In genomic region chr3:68570319-68570718, GRCm38 (mm10) we compare ENCODE assay signal across 33 mouse cellular contexts.
DNase-seq lines count a peak whose midpoint lies in the region; ATAC-seq and TF ChIP-seq lines count a peak whose summit lies in the region.
"Had no signal": no experiment of that assay in that cellular context is flagged by ENCODE, and none has a peak within 500 bp of the region (broad histone marks: within the 10 kb centered on the region; RNA-seq: fewer than 3 reads in every experiment).

No protein-coding gene starts in this region.

- no peak overlapping the region for H3K4me2 ChIP-seq in intestine, embryonic 14.5 days (ENCODE audit: low read length)
- no peak overlapping the region for H3K4me2 ChIP-seq in intestine, postnatal 0 days (replicated peaks; ENCODE audit: low read depth)
- no peak overlapping the region for H3K4me2 ChIP-seq in lung, postnatal 0 days (replicated peaks; ENCODE audit: low read depth, low read length)
- no peak overlapping the region for H3K4me2 ChIP-seq in stomach, embryonic 15.5 days
- no peak overlapping the region for H3K4me2 ChIP-seq in stomach, postnatal 0 days (replicated peaks; ENCODE audit: low read depth)
- H3K4me2 ChIP-seq: embryonic facial prominence, embryonic 13.5 days; forebrain, embryonic 12.5 days; forebrain, embryonic 15.5 days; heart, embryonic 12.5 days; heart, embryonic 15.5 days; hindbrain, embryonic 13.5 days had no signal

- TF ChIP-seq EP300 in lung, postnatal 0 days (IDR thresholded peaks at IDR 0.05): peak; percentile 58
- no peak for TF ChIP-seq EP300 in stomach, postnatal 0 days (optimal IDR thresholded peaks at IDR 0.05)

- H3K4me1 ChIP-seq in intestine, embryonic 14.5 days (replicated peaks; ENCODE audit: control insufficient read depth, insufficient read depth, low read length): peaks cover 12% of the 10 kb centered on the region
- H3K4me1 ChIP-seq in intestine, postnatal 0 days (replicated peaks; ENCODE audit: control insufficient read depth, insufficient read depth, low read length): no peaks in the 10 kb centered on the region
- peaks cover 13% of the 10 kb centered on the region for H3K4me1 ChIP-seq in lung, postnatal 0 days (ENCODE audit: insufficient read depth, low read depth, low read length)
- H3K4me1 ChIP-seq in lung, adult 2 months (ENCODE audit: control insufficient read depth, insufficient read depth, low read length): peaks cover 6% of the 10 kb centered on the region
- H3K4me1 ChIP-seq in stomach, embryonic 15.5 days: peaks cover 7% of the 10 kb centered on the region
- 0 out of 2 replicates have a peak, but pooled peaks cover 3% of the 10 kb centered on the region for H3K4me1 ChIP-seq in stomach, postnatal 0 days (replicated peaks; ENCODE audit: control insufficient read depth, insufficient read depth)

- no peak for TF ChIP-seq CTCF in intestine, postnatal 0 days (IDR thresholded peaks at IDR 0.05; ENCODE audit: low read depth)
- TF ChIP-seq CTCF in lung, postnatal 0 days (IDR thresholded peaks at IDR 0.05): no peak
- no peak for TF ChIP-seq CTCF in lung, adult 2 months (IDR thresholded peaks at IDR 0.05; ENCODE audit: insufficient read depth, low read length)
- TF ChIP-seq CTCF in stomach, postnatal 0 days (IDR thresholded peaks at IDR 0.05; ENCODE audit: low read depth): no peak

- no peaks in the 10 kb centered on the region for H3K27me3 ChIP-seq in intestine, embryonic 14.5 days (replicated peaks; ENCODE audit: control insufficient read depth, insufficient read depth, low read length)
- no peaks in the 10 kb centered on the region for H3K27me3 ChIP-seq in intestine, postnatal 0 days (replicated peaks; ENCODE audit: control insufficient read depth, insufficient read depth, low read length)
- H3K27me3 ChIP-seq in lung, postnatal 0 days (replicated peaks; ENCODE audit: insufficient read depth, low read length): no peaks in the 10 kb centered on the region
- no peaks in the 10 kb centered on the region for H3K27me3 ChIP-seq in stomach, embryonic 15.5 days (replicated peaks)
- no peaks in the 10 kb centered on the region for H3K27me3 ChIP-seq in stomach, postnatal 0 days (ENCODE audit: control insufficient read depth, insufficient read depth, low read length)
- H3K27me3 ChIP-seq: CH12.LX; forebrain, embryonic 12.5 days; forebrain, embryonic 15.5 days; heart, embryonic 12.5 days; heart, embryonic 15.5 days; hindbrain, embryonic 13.5 days; Patski had no signal

- no peak overlapping the region for H3K9ac ChIP-seq in intestine, embryonic 14.5 days (ENCODE audit: low read length)
- no peak overlapping the region for H3K9ac ChIP-seq in intestine, postnatal 0 days (ENCODE audit: low read depth, low read length)
- no peak overlapping the region for H3K9ac ChIP-seq in lung, postnatal 0 days (replicated peaks; ENCODE audit: low read depth)
- no peak overlapping the region for H3K9ac ChIP-seq in stomach, embryonic 15.5 days
- H3K9ac ChIP-seq in stomach, postnatal 0 days (ENCODE audit: low read length): no peak overlapping the region
- H3K9ac ChIP-seq: embryonic facial prominence, embryonic 13.5 days; forebrain, embryonic 12.5 days; forebrain, embryonic 15.5 days; heart, embryonic 12.5 days; heart, embryonic 15.5 days; hindbrain, embryonic 13.5 days had no signal

- TF ChIP-seq POLR2A in lung, adult 2 months (IDR thresholded peaks at IDR 0.05; ENCODE audit: borderline replicate concordance, extremely low read depth, low read depth, low read length): no peak

- ATAC-seq in intestine, embryonic 14.5 days (replicated peaks; ENCODE audit: low FRiP score, low TSS enrichment, low read depth): no peak
- ATAC-seq in intestine, postnatal 0 days: no peak
- ATAC-seq in lung, postnatal 0 days: peak; percentile 30
- ATAC-seq in stomach, embryonic 15.5 days (ENCODE audit: insufficient read depth, low FRiP score, low read depth): peak; percentile 11; the same call in 1 of the 2 replicates
- no peak for ATAC-seq in stomach, postnatal 0 days (ENCODE audit: low FRiP score, low TSS enrichment)
- ATAC-seq: forebrain, embryonic 15.5 days; hindbrain, embryonic 16.5 days; Patski had no signal

- H3K9me3 ChIP-seq in intestine, embryonic 14.5 days (ENCODE audit: control insufficient read depth, low read length): no peaks in the 10 kb centered on the region
- H3K9me3 ChIP-seq in intestine, postnatal 0 days (ENCODE audit: control insufficient read depth): no peaks in the 10 kb centered on the region
- H3K9me3 ChIP-seq in lung, postnatal 0 days (ENCODE audit: low read length): no peaks in the 10 kb centered on the region
- no peaks in the 10 kb centered on the region for H3K9me3 ChIP-seq in stomach, embryonic 15.5 days
- no peaks in the 10 kb centered on the region for H3K9me3 ChIP-seq in stomach, postnatal 0 days (ENCODE audit: control insufficient read depth, low read length)
- H3K9me3 ChIP-seq: embryonic facial prominence, embryonic 10.5 days; embryonic facial prominence, embryonic 13.5 days; forebrain, embryonic 12.5 days; forebrain, embryonic 15.5 days; heart, embryonic 12.5 days; heart, embryonic 15.5 days; hindbrain, embryonic 10.5 days; hindbrain, embryonic 13.5 days had no signal

- no peaks in the 10 kb centered on the region for H3K36me3 ChIP-seq in intestine, embryonic 14.5 days (ENCODE audit: control insufficient read depth, insufficient read depth, low read length)
- H3K36me3 ChIP-seq in intestine, postnatal 0 days (ENCODE audit: control insufficient read depth, insufficient read depth): no peaks in the 10 kb centered on the region
- H3K36me3 ChIP-seq in lung, postnatal 0 days (ENCODE audit: insufficient read depth, low read length): no peaks in the 10 kb centered on the region
- H3K36me3 ChIP-seq in stomach, embryonic 15.5 days: no peaks in the 10 kb centered on the region
- H3K36me3 ChIP-seq in stomach, postnatal 0 days (ENCODE audit: control insufficient read depth, insufficient read depth, low read length): no peaks in the 10 kb centered on the region
- H3K36me3 ChIP-seq: embryonic facial prominence, embryonic 10.5 days; embryonic facial prominence, embryonic 13.5 days; forebrain, embryonic 12.5 days; forebrain, embryonic 15.5 days; G1E; heart, embryonic 12.5 days; heart, embryonic 15.5 days; hindbrain, embryonic 10.5 days; hindbrain, embryonic 13.5 days had no signal

- WGBS in intestine, embryonic 14.5 days: 38% methylated on average over 4 of the region's 4 CpGs
- 56% methylated on average over 4 of the region's 4 CpGs for WGBS in intestine, postnatal 0 days
- 73% methylated on average over 4 of the region's 4 CpGs for WGBS in lung, postnatal 0 days
- WGBS in lung, adult 2 months: 75% methylated on average over 4 of the region's 4 CpGs
- 44% methylated on average over 4 of the region's 4 CpGs for WGBS in stomach, embryonic 15.5 days
- WGBS in stomach, postnatal 0 days: 54% methylated on average over 4 of the region's 4 CpGs

- no peak for DNase-seq in intestine, embryonic 14.5 days (ENCODE audit: low spot score)
- DNase-seq in lung, postnatal 0 days (ENCODE audit: low spot score): peak; percentile 61
- DNase-seq in lung, adult 2 months: no peak
- DNase-seq in stomach, postnatal 0 days (ENCODE audit: low spot score): no peak
- DNase-seq in gastrocnemius, postnatal 10 days: no peak
- DNase-seq: adrenal gland, postnatal 10 days; adrenal gland, postnatal 36 days; B cell, adult 2 months; cerebellum, adult 11 months; cerebellum, adult 2 months; cerebellum, adult 9-11 months; cerebellum, postnatal 25 days; embryo, embryonic 11 days; gastrocnemius, adult 2 months; gastrocnemius, postnatal 25 days; heart, adult 18-20 months; heart, postnatal 10 days; heart, postnatal 36 days had no signal

- peak overlapping the region; percentile 33; the same call in 1 of the 2 replicates for H3K27ac ChIP-seq in intestine, embryonic 14.5 days (ENCODE audit: low read depth)
- H3K27ac ChIP-seq in intestine, postnatal 0 days (ENCODE audit: low read depth, low read length): no peak overlapping the region
- H3K27ac ChIP-seq in lung, postnatal 0 days (ENCODE audit: low read length): no peak overlapping the region
- no peak overlapping the region for H3K27ac ChIP-seq in stomach, embryonic 15.5 days
- H3K27ac ChIP-seq in stomach, postnatal 0 days (replicated peaks): no peak overlapping the region
- H3K27ac ChIP-seq: embryonic facial prominence, embryonic 10.5 days; embryonic facial prominence, embryonic 13.5 days; forebrain, embryonic 12.5 days; forebrain, embryonic 15.5 days; gastrocnemius, adult 2 months; heart, embryonic 15.5 days; hindbrain, embryonic 10.5 days; hindbrain, embryonic 13.5 days had no signal

- no peak overlapping the region for H3K4me3 ChIP-seq in intestine, embryonic 14.5 days (ENCODE audit: low read depth, low read length)
- H3K4me3 ChIP-seq in intestine, postnatal 0 days (ENCODE audit: low read depth, low read length): no peak overlapping the region
- no peak overlapping the region for H3K4me3 ChIP-seq in lung, postnatal 0 days (ENCODE audit: low read depth, low read length)
- no peak overlapping the region for H3K4me3 ChIP-seq in lung, adult 2 months (replicated peaks; ENCODE audit: extremely low read depth, low read depth, low read length)
- no peak overlapping the region for H3K4me3 ChIP-seq in stomach, embryonic 15.5 days (replicated peaks)
- no peak overlapping the region for H3K4me3 ChIP-seq in stomach, postnatal 0 days (ENCODE audit: low read depth, low read length)
- H3K4me3 ChIP-seq: embryonic facial prominence, embryonic 10.5 days; embryonic facial prominence, embryonic 13.5 days; erythroblast, embryonic 14.5 days; forebrain, embryonic 12.5 days; forebrain, embryonic 15.5 days; gastrocnemius, adult 2 months; heart, embryonic 12.5 days; heart, embryonic 15.5 days; hindbrain, embryonic 10.5 days; hindbrain, embryonic 13.5 days had no signal

Comparison
In these comparisons a context has a peak if more than half of its experiments do, and no peak if none do; other contexts are left out.
1. ATAC-seq: peak in lung, postnatal 0 days (single experiment) and stomach, embryonic 15.5 days (single experiment); none in intestine, embryonic 14.5 days (single experiment), intestine, postnatal 0 days (single experiment) and stomach, postnatal 0 days (single experiment).